Mouse (Mus musculus) liver, embryonic 13.5 days (tissue): Measurements from ENCODE around the gene Cltc. TPM values are rescaled to one million over a fixed set of nuclear protein-coding genes. Genes with fewer than 3 reads are reported as not detected.

ENCODE experiments used
- ATAC-seq: fragments of 200-750 bp; cut with Nextera tagmentation; 2 replicates; pipeline ENCODE4 v1.8.0; 2017; ENCODE audit warnings: low read depth, mild to moderate bottlenecking, moderate number of reproducible peaks, moderate library complexity
- DNase-seq: peaks from one replicate; pipeline ENCODE4 v3.0.0; 2022
- H3K27ac ChIP-seq: fragments of 300-500 bp; sonication (generic); 2 replicates; pipeline ENCODE4 v1.5.1; 2015; ENCODE audit warnings: moderate library complexity, mild to moderate bottlenecking, inconsistent platforms
- H3K27me3 ChIP-seq: fragments of 300-500 bp; sonication (generic); 2 replicates; pipeline ENCODE4 v1.6.1; 2015; ENCODE audit warnings: mild to moderate bottlenecking, inconsistent platforms
- H3K36me3 ChIP-seq: fragments of 300-500 bp; sonication (generic); 2 replicates; pipeline ENCODE4 v1.6.1; 2015; ENCODE audit warnings: mild to moderate bottlenecking, inconsistent platforms
- H3K4me1 ChIP-seq: fragments of 300-500 bp; sonication (generic); replicated peaks from 2 replicates; pipeline ENCODE4 v1.6.1; 2015; ENCODE audit warnings: inconsistent platforms
- H3K4me2 ChIP-seq: fragments of 300-500 bp; sonication (generic); 2 replicates; pipeline ENCODE4 v1.6.1; 2015; ENCODE audit warnings: inconsistent platforms, mild to moderate bottlenecking, moderate library complexity
- H3K4me3 ChIP-seq: fragments of 300-500 bp; sonication (generic); replicated peaks from 2 replicates; pipeline ENCODE4 v1.5.1; 2015; ENCODE audit warnings: mild to moderate bottlenecking, inconsistent platforms
- H3K9ac ChIP-seq: fragments of 300-500 bp; sonication (generic); 2 replicates; pipeline ENCODE4 v1.6.1; 2015; ENCODE audit warnings: mild to moderate bottlenecking, inconsistent platforms
- H3K9me3 ChIP-seq: fragments of 300-500 bp; sonication (generic); replicated peaks from 2 replicates; pipeline ENCODE4 v1.6.1; 2016; ENCODE audit warnings: inconsistent platforms
- WGBS: fragments of 180-500 bp; shearing (Covaris S2); methylation state at CpG from one replicate; pipeline ENCODE4 v1.1.7; 2015; ENCODE audit not compliant: insufficient replicate concordance; 5-methylcytosine and 5-hydroxymethylcytosine counted together
- polyA plus RNA-seq: library from polyadenylated mRNA; unstranded; fragments of >200 nt; fragmentation: Nextera tagmentation; extraction: Ambion mirVana; gene quantifications from 2 replicates; pipeline ENCODE4 v1.2.1, GENCODE M21; 2015

Gene Cltc
- polyA plus RNA-seq, 1 experiment from 2014 or later: 80.0 TPM

DNA sequence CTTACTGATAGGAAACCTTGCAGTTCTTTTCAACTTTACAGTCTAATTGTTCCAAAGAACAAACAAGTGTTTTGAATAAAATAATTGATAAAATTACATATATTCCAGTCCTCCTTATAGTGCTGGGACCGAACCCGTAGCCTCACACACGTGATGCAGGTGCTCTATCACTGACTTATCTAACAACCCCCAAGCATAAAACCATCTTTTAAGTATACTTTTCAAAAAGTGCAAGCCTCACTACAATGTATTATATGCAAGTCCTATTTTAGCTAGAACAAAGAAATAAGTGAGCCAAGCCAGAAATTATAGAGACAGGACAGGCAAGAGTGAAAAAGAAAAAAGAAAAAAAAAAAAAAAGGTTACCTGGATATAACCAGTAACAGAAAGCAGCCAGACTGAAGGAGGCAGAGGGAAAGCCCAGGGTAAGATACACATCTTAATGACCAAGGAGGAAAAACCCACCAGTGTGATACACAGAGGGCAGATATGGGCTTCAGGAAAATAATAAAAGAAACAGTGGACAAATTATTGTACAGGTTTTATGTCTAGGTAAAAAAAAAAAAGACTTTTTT, 110.4 kb downstream of the Cltc start:
- Histone ChIP-seq H3K4me1 (no peaks in the 10 kb centered on the region), H3K27me3 (no peaks in the 10 kb centered on the region), H3K9ac (no peak overlapping the region), H3K9me3 (no peaks in the 10 kb centered on the region), H3K36me3 (peaks cover 26% of the 10 kb centered on the region), H3K27ac (peak overlapping the region; percentile 16; the same call in 1 of the 2 replicates), H3K4me2 (no peak overlapping the region), H3K4me3 (no peak overlapping the region)
- WGBS: 92% methylated on average over 3 of the region's 3 CpGs
- ATAC-seq: no peak
- no peak for DNase-seq

GRCm38 (mm10) chr11:86646136-86646834, 111.1 kb downstream of the Cltc start:
- H3K36me3 ChIP-seq: peaks cover 32% of the 10 kb centered on the region
- no peak for ATAC-seq
- H3K4me3 ChIP-seq: no peak overlapping the region
- no peaks in the 10 kb centered on the region for H3K9me3 ChIP-seq
- no peak overlapping the region for H3K4me2 ChIP-seq
- WGBS: 80% methylated on average over 7 of the region's 7 CpGs
- no peaks in the 10 kb centered on the region for H3K27me3 ChIP-seq
- H3K27ac ChIP-seq: peak overlapping the region; percentile 16; the same call in 1 of the 2 replicates
- no peak for DNase-seq
- H3K9ac ChIP-seq: no peak overlapping the region
- no peaks in the 10 kb centered on the region for H3K4me1 ChIP-seq

GRCm38 (mm10) chr11:86644553-86644952, 112.8 kb downstream of the Cltc start:
- H3K9ac ChIP-seq: no peak overlapping the region
- H3K4me3 ChIP-seq: no peak overlapping the region
- no peaks in the 10 kb centered on the region for H3K4me1 ChIP-seq
- peaks cover 41% of the 10 kb centered on the region for H3K36me3 ChIP-seq
- ATAC-seq: no peak
- no peak overlapping the region for H3K27ac ChIP-seq
- WGBS: 90% methylated on average over 4 of the region's 4 CpGs
- no peaks in the 10 kb centered on the region for H3K9me3 ChIP-seq
- H3K4me2 ChIP-seq: no peak overlapping the region
- no peaks in the 10 kb centered on the region for H3K27me3 ChIP-seq
- DNase-seq: no peak

Other genes with a start within 250 kb of the Cltc start
- gene Rps6kb1, start 212.8 kb downstream of the Cltc start, polyA plus RNA-seq: 30.5 and 34.4 TPM in 2 replicates
- gene Tubd1, start 212.6 kb downstream of the Cltc start, polyA plus RNA-seq: 13.2 and 13.6 TPM in 2 replicates
- gene Vmp1, start 73.7 kb downstream of the Cltc start, polyA plus RNA-seq: 89.2 and 103 TPM in 2 replicates
- 23.0 and 23.3 TPM in 2 replicates for gene Ptrh2, start 73.6 kb downstream of the Cltc start, polyA plus RNA-seq
- 8.5 and 11.4 TPM in 2 replicates for gene Dhx40, start 50.2 kb upstream of the Cltc start, polyA plus RNA-seq
- gene Ypel2, start 236.1 kb upstream of the Cltc start, polyA plus RNA-seq: 1.2 and 1.5 TPM in 2 replicates